Mouse (Mus musculus) hindbrain, postnatal 0 days (tissue): ENCODE data around the gene Eme2. TPM values are rescaled to one million over a fixed set of nuclear protein-coding genes. Genes with fewer than 3 reads are reported as not detected.
A peak's percentile ranks its signal among the peaks of the same experiment; 100 is the strongest.

Source experiments
- ATAC-seq: fragments of 200-750 bp; cut with Nextera tagmentation; 2 replicates; pipeline ENCODE4 v1.8.0; 2017; ENCODE audit warnings: mild to moderate bottlenecking, moderate TSS enrichment, moderate library complexity
- DNase-seq: peaks from one replicate; pipeline ENCODE4 v3.0.0-alpha.2; 2015; ENCODE audit warnings: low spot score
- H3K27ac ChIP-seq: fragments of 300-500 bp; sonication (generic); 2 replicates; pipeline ENCODE4 v1.5.1; 2014; ENCODE audit warnings: mild to moderate bottlenecking
- H3K27me3 ChIP-seq: fragments of 300-500 bp; sonication (generic); 2 replicates; pipeline ENCODE4 v1.6.1; 2014; ENCODE audit warnings: low read length, mixed read lengths; ENCODE audit not compliant: insufficient read depth
- H3K36me3 ChIP-seq: fragments of 300-500 bp; sonication (generic); 2 replicates; pipeline ENCODE4 v1.6.1; 2014; ENCODE audit warnings: low read length, mixed read lengths; ENCODE audit not compliant: insufficient read depth
- H3K4me1 ChIP-seq: fragments of 300-500 bp; sonication (generic); 2 replicates; pipeline ENCODE4 v1.6.1; 2014; ENCODE audit warnings: antibody characterized with exemption, low read length, mixed read lengths; ENCODE audit not compliant: insufficient read depth
- H3K4me2 ChIP-seq: fragments of 300-500 bp; sonication (generic); 2 replicates; pipeline ENCODE4 v1.6.1; 2014; ENCODE audit warnings: low read depth, mild to moderate bottlenecking, low read length, moderate library complexity, mixed read lengths
- H3K4me3 ChIP-seq: fragments of 300-500 bp; sonication (generic); 2 replicates; pipeline ENCODE4 v1.5.1; 2014; ENCODE audit warnings: low read length
- H3K9ac ChIP-seq: fragments of 300-500 bp; sonication (generic); replicated peaks from 2 replicates; pipeline ENCODE4 v1.6.1; 2014; ENCODE audit warnings: mild to moderate bottlenecking, low read length, moderate library complexity, mixed read lengths
- H3K9me3 ChIP-seq: fragments of 300-500 bp; sonication (generic); 2 replicates; pipeline ENCODE4 v1.6.1; 2016; ENCODE audit warnings: low read length, mixed read lengths
- CTCF ChIP-seq: IDR thresholded peaks from 2 replicates; pipeline ENCODE4 v1.5.1; 2016; ENCODE audit warnings: antibody characterized with exemption, control low read depth, low read depth
- WGBS: fragments of 180-500 bp; shearing (Covaris S2); extraction: QIAGEN DNeasy Blood & Tissue Kit; methylation state at CpG from one replicate; pipeline ENCODE4 v1.1.7; 2014; 5-methylcytosine and 5-hydroxymethylcytosine counted together
- polyA plus RNA-seq: library from polyadenylated mRNA; unstranded; fragments of >200 nt; fragmentation: Nextera tagmentation; extraction: Ambion mirVana; gene quantifications from 2 replicates; pipeline ENCODE4 v1.2.1, GENCODE M21; 2015
- total RNA-seq: library from RNA; depleted of rRNA; stranded (reverse); fragments of >200 nt; gene quantifications from 2 replicates; pipeline ENCODE4 v1.2.3, GENCODE M21; 2014

Gene Eme2
- total and polyA plus RNA-seq, 2 experiments from 2014 or later: 21.4 to 49.5 TPM

GRCm38 (mm10) chr17:24935666-24936065 is 40.8 kb upstream of the Eme2 start:
- ATAC-seq (no peak), DNase-seq (no peak)
- no peak overlapping the region for H3K27ac ChIP-seq
- H3K4me3 ChIP-seq: peak overlapping the region; percentile 83
- TF ChIP-seq CTCF: no peak
- H3K4me2 ChIP-seq: peak overlapping the region; percentile 77
- no peaks in the 10 kb centered on the region for H3K27me3 ChIP-seq
- no peaks in the 10 kb centered on the region for H3K36me3 ChIP-seq
- peak overlapping the region; percentile 83 for H3K9ac ChIP-seq
- no peaks in the 10 kb centered on the region for H3K9me3 ChIP-seq
- H3K4me1 ChIP-seq: peaks cover 13% of the 10 kb centered on the region

DNA sequence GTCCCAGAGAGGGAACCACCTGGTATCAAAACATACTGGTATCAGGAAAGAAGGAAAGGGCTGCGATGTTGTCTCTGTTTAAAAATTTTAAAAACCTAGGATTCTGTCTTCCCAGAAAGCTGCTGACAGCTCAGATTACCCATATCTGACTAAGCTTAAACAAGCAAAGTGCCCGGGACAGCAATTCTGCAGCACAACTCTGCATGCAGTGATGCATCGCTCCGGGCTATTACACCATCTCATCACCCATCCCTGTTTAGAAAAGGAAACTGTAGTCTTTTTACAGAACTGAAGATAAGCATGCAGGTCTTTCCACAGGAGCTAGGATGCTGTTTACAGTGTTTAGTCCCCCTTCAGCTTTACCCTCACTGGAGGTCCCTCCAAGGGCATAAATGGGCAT is 40.0 kb upstream of the Eme2 start:
- WGBS: 82% methylated on average over 4 of the region's 4 CpGs
- Histone ChIP-seq H3K4me2 (peak overlapping the region; percentile 77), H3K9me3 (no peaks in the 10 kb centered on the region), H3K4me1 (peaks cover 13% of the 10 kb centered on the region), H3K27me3 (no peaks in the 10 kb centered on the region), H3K4me3 (peak overlapping the region; percentile 83), H3K36me3 (no peaks in the 10 kb centered on the region), H3K9ac (peak overlapping the region; percentile 83), H3K27ac (no peak overlapping the region)
- no peak for DNase-seq
- no peak for ATAC-seq
- no peak for TF ChIP-seq CTCF

DNA sequence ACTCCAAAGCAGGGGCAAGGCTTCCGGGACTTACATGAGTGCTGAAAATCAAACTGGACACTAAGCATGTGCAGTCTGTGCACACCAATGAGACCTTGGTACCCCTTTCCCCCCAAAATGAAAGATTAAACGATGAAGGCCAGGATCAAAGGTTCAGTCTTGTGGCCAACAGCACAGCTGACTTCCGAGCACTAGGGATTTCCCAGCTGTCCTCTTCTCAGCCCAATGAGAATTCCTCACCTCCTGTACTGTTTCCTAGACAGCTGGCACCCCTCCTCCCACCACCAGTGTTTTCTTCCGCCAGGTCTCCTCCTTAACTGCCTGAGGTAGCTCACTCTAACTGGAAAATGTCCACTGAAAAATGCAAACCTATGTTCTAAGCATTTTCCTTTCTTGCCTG is 38.3 kb upstream of the Eme2 start:
- Histone ChIP-seq H3K36me3 (no peaks in the 10 kb centered on the region), H3K9me3 (no peaks in the 10 kb centered on the region), H3K4me1 (peaks cover 13% of the 10 kb centered on the region), H3K27ac (no peak overlapping the region), H3K27me3 (no peaks in the 10 kb centered on the region), H3K4me2 (no peak overlapping the region), H3K4me3 (no peak overlapping the region), H3K9ac (no peak overlapping the region)
- DNase-seq (no peak), ATAC-seq (no peak)
- TF ChIP-seq CTCF: no peak
- 54% methylated on average over 4 of the region's 4 CpGs for WGBS

GRCm38 (mm10) chr17:24932431-24932830 is 37.5 kb upstream of the Eme2 start:
- peaks cover 13% of the 10 kb centered on the region for H3K4me1 ChIP-seq
- no peak overlapping the region for H3K4me3 ChIP-seq
- H3K9ac ChIP-seq: no peak overlapping the region
- no peak for DNase-seq
- H3K36me3 ChIP-seq: peaks cover 3% of the 10 kb centered on the region; the same call in 1 of the 2 replicates
- WGBS: 90% methylated on average over 4 of the region's 4 CpGs
- ATAC-seq: no peak
- no peaks in the 10 kb centered on the region for H3K27me3 ChIP-seq
- H3K9me3 ChIP-seq: no peaks in the 10 kb centered on the region
- no peak overlapping the region for H3K4me2 ChIP-seq
- H3K27ac ChIP-seq: no peak overlapping the region
- no peak for TF ChIP-seq CTCF

DNA sequence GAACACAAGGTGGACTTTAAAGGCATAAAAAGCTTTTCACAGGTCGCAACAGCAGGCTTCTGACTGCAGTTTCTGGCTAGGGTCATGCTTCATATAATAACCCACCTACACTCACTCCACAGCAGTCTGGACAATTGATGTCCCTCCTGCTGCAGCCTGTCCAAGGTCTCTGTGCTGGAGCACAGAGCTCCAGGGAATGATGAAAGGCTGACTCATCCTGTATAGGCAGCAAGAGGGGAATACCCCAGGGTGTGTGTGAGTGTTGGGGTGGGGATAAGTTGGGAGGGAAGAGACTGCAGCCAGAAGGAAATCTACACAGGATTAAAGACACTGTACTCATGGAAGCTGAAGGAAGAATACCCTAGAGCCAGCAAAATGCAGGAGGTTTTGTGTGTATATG is 34.6 kb upstream of the Eme2 start:
- WGBS: 89% methylated on average over 1 of the region's 1 CpGs
- no peaks in the 10 kb centered on the region for H3K9me3 ChIP-seq
- no peak overlapping the region for H3K9ac ChIP-seq
- ATAC-seq: no peak
- TF ChIP-seq CTCF: no peak
- H3K4me2 ChIP-seq: no peak overlapping the region
- H3K4me1 ChIP-seq: no peaks in the 10 kb centered on the region
- H3K4me3 ChIP-seq: no peak overlapping the region
- H3K27ac ChIP-seq: no peak overlapping the region
- H3K27me3 ChIP-seq: no peaks in the 10 kb centered on the region
- peaks cover 22% of the 10 kb centered on the region for H3K36me3 ChIP-seq
- DNase-seq: no peak

DNA sequence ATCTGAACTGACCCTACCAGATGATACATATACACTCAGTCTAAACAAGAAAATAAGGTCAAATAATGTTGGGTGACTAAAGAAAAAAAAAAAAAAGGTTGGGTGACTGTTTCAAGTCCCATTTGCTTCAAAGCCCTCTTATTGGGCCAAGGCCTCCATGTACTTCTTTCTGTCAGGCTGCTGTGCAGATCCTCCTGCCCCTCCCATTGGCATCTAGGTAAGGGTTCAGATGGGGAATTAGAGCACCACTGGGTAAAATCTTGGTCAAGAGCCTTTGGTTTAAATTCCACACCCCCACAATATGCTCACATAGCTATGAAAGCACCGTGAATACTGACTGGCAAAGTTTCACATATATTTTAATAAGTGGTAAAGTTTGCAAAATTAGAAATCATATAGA is 28.4 kb upstream of the Eme2 start:
- Histone ChIP-seq H3K27ac (no peak overlapping the region), H3K9me3 (no peaks in the 10 kb centered on the region), H3K4me2 (no peak overlapping the region), H3K36me3 (peaks cover 78% of the 10 kb centered on the region), H3K4me1 (no peaks in the 10 kb centered on the region), H3K4me3 (no peak overlapping the region), H3K27me3 (no peaks in the 10 kb centered on the region), H3K9ac (no peak overlapping the region)
- 94% methylated on average over 1 of the region's 1 CpGs for WGBS
- DNase-seq: no peak
- no peak for TF ChIP-seq CTCF
- ATAC-seq: no peak

DNA sequence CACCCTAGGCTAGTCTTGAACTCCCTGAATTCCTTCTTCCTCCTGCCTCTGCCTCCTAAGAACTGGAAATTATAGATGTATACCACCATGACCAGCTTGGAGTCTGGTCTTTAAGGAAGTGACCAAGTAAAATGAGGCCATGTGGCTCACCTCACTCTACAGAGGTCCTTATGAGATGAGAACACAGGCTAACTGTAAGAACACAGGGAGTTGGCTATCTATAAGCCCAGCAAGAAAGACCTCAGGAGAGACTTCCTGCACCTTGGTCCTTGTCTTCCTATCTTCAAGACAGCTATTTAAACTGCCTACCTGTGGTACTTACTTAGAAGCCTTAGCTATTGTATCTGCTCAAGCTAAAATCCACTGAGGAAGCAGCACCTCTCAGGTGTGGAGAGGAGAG is 19.1 kb upstream of the Eme2 start:
- H3K4me2 ChIP-seq: no peak overlapping the region
- ATAC-seq (no peak), DNase-seq (no peak)
- no peaks in the 10 kb centered on the region for H3K9me3 ChIP-seq
- H3K4me1 ChIP-seq: no peaks in the 10 kb centered on the region
- no peak overlapping the region for H3K9ac ChIP-seq
- no peaks in the 10 kb centered on the region for H3K27me3 ChIP-seq
- no peak overlapping the region for H3K27ac ChIP-seq
- peaks cover 91% of the 10 kb centered on the region for H3K36me3 ChIP-seq
- H3K4me3 ChIP-seq: no peak overlapping the region
- TF ChIP-seq CTCF: no peak

GRCm38 (mm10) chr17:24907591-24907990 is 12.7 kb upstream of the Eme2 start:
- Histone ChIP-seq H3K9me3 (no peaks in the 10 kb centered on the region), H3K4me3 (no peak overlapping the region), H3K36me3 (peaks cover 93% of the 10 kb centered on the region), H3K27me3 (no peaks in the 10 kb centered on the region), H3K4me1 (no peaks in the 10 kb centered on the region), H3K4me2 (no peak overlapping the region), H3K9ac (no peak overlapping the region), H3K27ac (no peak overlapping the region)
- WGBS: 82% methylated on average over 2 of the region's 2 CpGs
- DNase-seq (no peak), ATAC-seq (no peak)
- no peak for TF ChIP-seq CTCF
